Mouse (Mus musculus): ENCODE data around the gene Hist1h2an.
"Not testable (repeated sequence)": the region's sequence is repeated elsewhere in the genome, so short reads cannot be mapped to it uniquely, and the experiment has no call there.

Gene Hist1h2an

GRCm38 (mm10) chr13:21786899-21787629 is at the start of gene Hist1h2an, which contains the start of gene Hist1h2bp:
Gene Hist1h2an (minus strand): TSS chr13:21787218.
Gene Hist1h2bp (plus strand): TSS chr13:21787461.
- peak; percentile 88 for DNase-seq (ENCODE audit: low spot score)

- DNase-seq (ENCODE audit: low spot score), result not testable (repeated sequence)
These were observed 46.4 kb upstream of the Hist1h2an start, which contains the start of the genes Hist1h2ap and Hist1h2br for GRCm38 (mm10) chr13:21833461-21833860. Gene Hist1h2ap (minus strand): TSS chr13:21833507. Gene Hist1h2br (plus strand): TSS chr13:21833743.

GRCm38 (mm10) chr13:21831418-21832394 is 44.7 kb upstream of the Hist1h2an start, which contains the start of gene Hist1h4n:
Gene Hist1h4n (minus strand): TSS chr13:21832196.
- DNase-seq (ENCODE audit: low spot score), result peak; percentile 85

- DNase-seq (ENCODE audit: low spot score), result no peak
These were observed 43.3 kb upstream of the Hist1h2an start for GRCm38 (mm10) chr13:21830344-21830743.

- DNase-seq (ENCODE audit: low spot score), result no peak
These were observed 41.5 kb upstream of the Hist1h2an start for GRCm38 (mm10) chr13:21828511-21828910.

- DNase-seq (ENCODE audit: low spot score), result not testable (repeated sequence)
These were observed 33.3 kb upstream of the Hist1h2an start for GRCm38 (mm10) chr13:21820082-21820890.

GRCm38 (mm10) chr13:21812092-21812491 is 25.1 kb upstream of the Hist1h2an start:
- not testable (repeated sequence) for DNase-seq (ENCODE audit: low spot score)

- not testable (repeated sequence) for DNase-seq (ENCODE audit: low spot score)
These were observed 24.5 kb upstream of the Hist1h2an start, which contains the start of gene Hist1h4m for GRCm38 (mm10) chr13:21811539-21811938. Gene Hist1h4m (plus strand): TSS chr13:21811746.

GRCm38 (mm10) chr13:21811074-21811473 is 24.1 kb upstream of the Hist1h2an start:
- DNase-seq (ENCODE audit: low spot score), result not testable (repeated sequence)

GRCm38 (mm10) chr13:21810073-21810472 is 23.1 kb upstream of the Hist1h2an start, which contains the start of the genes Hist1h2bq and Hist1h2ao:
Gene Hist1h2bq (minus strand): TSS chr13:21810197.
Gene Hist1h2ao (plus strand): TSS chr13:21810465.
- not testable (repeated sequence) for DNase-seq (ENCODE audit: low spot score)

- not testable (repeated sequence) for DNase-seq (ENCODE audit: low spot score)
These were observed 16.0 kb upstream of the Hist1h2an start for GRCm38 (mm10) chr13:21803058-21803457.

- not testable (repeated sequence) for DNase-seq (ENCODE audit: low spot score)
These were observed 10.1 kb upstream of the Hist1h2an start for GRCm38 (mm10) chr13:21797163-21797562.

GRCm38 (mm10) chr13:21795584-21795983 is 8.6 kb upstream of the Hist1h2an start:
- no peak for DNase-seq (ENCODE audit: low spot score)

- DNase-seq (ENCODE audit: low spot score), result no peak
These were observed 3.7 kb upstream of the Hist1h2an start for GRCm38 (mm10) chr13:21790601-21791283.

GRCm38 (mm10) chr13:21789925-21790324 is 2.9 kb upstream of the Hist1h2an start:
- DNase-seq (ENCODE audit: low spot score), result no peak

GRCm38 (mm10) chr13:21787760-21788593 is 959 bp upstream of the Hist1h2an start:
- no peak for DNase-seq (ENCODE audit: low spot score)

- DNase-seq (ENCODE audit: low spot score), result no peak
These were observed 674 bp downstream of the Hist1h2an start for GRCm38 (mm10) chr13:21786189-21786898.

- no peak for DNase-seq (ENCODE audit: low spot score)
These were observed 2.7 kb downstream of the Hist1h2an start for GRCm38 (mm10) chr13:21784311-21784710.

GRCm38 (mm10) chr13:21783734-21784161 is 3.3 kb downstream of the Hist1h2an start:
- peak; percentile 65 for DNase-seq (ENCODE audit: low spot score)
